Mouse (Mus musculus) 3T3-L1 (cell line): Measurements from ENCODE around the gene Mink1.

Experiments
- DNase-seq: peaks from one replicate; pipeline ENCODE4 v3.0.0-alpha.2; 2015; ENCODE audit warnings: low read depth, low spot score

The Mink1 gene

GRCm38 (mm10) chr11:70594253-70594989 lies 31.7 kb downstream of the Mink1 start:
- DNase-seq = no peak

DNA sequence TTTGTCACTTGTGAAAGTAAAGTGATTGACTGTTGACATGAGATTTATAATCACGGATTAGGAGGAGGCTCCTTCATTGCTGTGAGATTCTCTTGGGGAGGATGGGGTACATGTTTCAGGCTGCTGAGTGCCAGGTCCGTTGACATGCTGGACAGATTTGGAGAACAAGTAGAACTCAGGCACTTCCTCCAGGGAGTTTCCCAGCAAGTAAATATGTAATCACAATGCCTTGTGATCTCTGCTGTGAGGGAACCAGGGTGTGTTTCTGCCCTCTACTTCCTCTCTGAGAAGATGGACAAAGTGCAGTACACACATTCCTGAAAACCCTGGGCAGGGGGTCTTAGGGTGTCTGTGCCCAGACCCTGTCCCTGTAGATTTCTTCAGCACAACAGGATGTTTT lies 33.0 kb downstream of the Mink1 start:
- no peak for DNase-seq

DNA sequence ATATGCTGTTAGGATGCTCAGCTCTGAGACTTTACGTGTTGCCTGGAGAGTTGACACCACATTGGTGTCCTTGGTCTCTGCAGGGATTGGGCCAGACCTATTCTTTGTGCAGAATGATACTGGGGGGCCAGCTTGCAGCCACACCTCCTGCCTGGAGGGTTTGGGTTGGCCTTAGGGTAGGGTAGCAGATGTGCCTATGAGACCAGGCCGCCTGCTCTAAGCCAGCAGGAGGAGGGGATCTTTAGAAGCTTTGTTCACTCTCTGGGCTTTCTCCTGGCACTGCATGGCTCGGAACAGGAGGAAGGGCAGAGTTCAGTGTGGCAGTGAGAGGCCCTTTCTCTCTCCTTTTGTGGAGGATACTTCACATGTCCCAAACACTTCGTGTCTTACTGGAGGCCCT lies 33.4 kb downstream of the Mink1 start:
- no peak for DNase-seq

GRCm38 (mm10) chr11:70597301-70597700 lies 34.6 kb downstream of the Mink1 start:
- DNase-seq = no peak

GRCm38 (mm10) chr11:70598451-70598953 lies 35.8 kb downstream of the Mink1 start:
- no peak for DNase-seq

- peak; percentile 84 for DNase-seq
Measured at GRCm38 (mm10) chr11:70605024-70605566, 42.4 kb downstream of the Mink1 start.

- DNase-seq = no peak
Measured at GRCm38 (mm10) chr11:70606717-70607116, 44.0 kb downstream of the Mink1 start.

DNA sequence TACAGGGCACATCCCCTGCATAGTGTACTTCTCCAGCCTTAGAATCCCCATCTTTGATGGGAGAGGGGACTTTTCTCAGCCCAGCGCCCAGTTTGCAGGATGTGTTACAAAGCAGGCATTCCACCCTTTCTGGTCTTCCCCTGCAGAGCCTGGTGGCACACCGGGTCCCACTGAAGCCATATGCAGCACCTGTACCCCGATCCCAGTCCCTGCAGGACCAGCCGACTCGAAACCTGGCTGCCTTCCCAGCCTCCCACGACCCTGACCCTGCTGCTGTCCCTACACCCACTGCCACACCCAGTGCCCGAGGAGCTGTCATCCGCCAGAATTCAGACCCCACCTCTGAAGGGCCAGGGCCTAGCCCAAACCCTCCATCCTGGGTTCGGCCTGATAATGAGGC lies 44.9 kb downstream of the Mink1 start:
- DNase-seq = no peak

GRCm38 (mm10) chr11:70608381-70609066 lies 45.8 kb downstream of the Mink1 start:
- no peak for DNase-seq

- peak; percentile 40 for DNase-seq
Measured at GRCm38 (mm10) chr11:70610752-70611151, 48.1 kb downstream of the Mink1 start.

DNA sequence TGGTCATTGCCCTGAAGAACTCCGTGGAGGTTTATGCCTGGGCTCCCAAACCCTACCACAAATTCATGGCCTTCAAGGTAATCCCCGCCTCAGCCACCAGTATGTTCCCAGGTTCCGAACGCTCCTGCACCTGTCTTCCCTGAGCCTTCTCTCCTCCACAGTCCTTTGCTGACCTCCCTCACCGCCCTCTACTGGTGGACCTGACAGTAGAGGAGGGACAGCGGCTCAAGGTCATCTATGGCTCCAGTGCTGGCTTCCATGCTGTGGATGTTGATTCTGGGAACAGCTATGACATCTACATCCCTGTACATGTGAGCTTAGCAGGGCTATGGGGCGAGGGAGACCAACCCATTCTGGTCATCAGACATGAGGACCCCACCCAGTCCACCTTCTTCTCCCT lies 49.8 kb downstream of the Mink1 start:
- DNase-seq = no peak

DNA sequence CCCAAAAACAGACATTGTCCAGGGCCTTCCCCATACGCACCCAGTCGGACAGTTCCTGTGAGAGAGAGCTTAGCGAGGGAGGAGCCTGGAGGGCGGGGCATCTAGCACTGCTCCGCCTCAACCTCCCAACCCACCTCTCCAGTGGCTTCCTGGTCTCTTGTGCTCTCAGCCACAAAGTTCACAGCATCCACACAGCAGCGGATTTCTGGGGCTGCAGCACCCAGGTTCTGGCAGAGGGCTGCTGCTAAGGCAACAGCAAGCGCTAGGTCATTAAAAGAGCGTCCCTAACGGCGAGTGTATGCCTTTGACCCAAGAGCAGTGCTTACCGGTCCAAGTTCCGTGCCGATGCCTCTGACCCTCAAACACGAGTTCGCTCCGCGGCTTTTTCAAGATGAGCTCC lies 52.4 kb downstream of the Mink1 start:
- DNase-seq = no peak

- DNase-seq = no peak
Measured at GRCm38 (mm10) chr11:70615516-70616093, 52.9 kb downstream of the Mink1 start, which contains the start of gene 4930544D05Rik. Gene 4930544D05Rik (plus strand): TSS chr11:70615848.

DNA sequence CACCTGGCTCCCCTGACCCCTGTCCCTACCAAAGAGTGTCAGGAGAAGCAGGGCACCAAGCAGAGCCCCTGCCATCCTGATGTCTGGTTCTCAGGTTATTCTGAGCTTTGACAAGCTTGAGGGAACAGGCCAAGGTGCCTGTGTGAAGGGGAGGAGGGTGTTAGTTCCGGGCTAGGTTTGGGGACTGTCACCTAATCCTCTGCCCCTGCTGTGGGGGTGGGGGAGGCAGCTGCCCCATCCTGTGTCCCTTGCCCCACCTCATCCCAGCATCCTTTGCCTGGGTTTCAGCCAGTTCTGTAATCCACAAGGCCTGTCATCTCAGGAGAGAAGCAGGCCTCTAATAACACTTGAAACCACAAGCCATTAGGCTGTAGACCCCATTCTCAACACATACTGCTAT lies 56.4 kb downstream of the Mink1 start, which contains the start of gene Chrne:
Gene Chrne (minus strand): TSS at position 116 of the 400 bp plus-strand sequence.
- DNase-seq = no peak

GRCm38 (mm10) chr11:70621972-70622814 lies 59.5 kb downstream of the Mink1 start:
- peak; percentile 19 for DNase-seq

DNA sequence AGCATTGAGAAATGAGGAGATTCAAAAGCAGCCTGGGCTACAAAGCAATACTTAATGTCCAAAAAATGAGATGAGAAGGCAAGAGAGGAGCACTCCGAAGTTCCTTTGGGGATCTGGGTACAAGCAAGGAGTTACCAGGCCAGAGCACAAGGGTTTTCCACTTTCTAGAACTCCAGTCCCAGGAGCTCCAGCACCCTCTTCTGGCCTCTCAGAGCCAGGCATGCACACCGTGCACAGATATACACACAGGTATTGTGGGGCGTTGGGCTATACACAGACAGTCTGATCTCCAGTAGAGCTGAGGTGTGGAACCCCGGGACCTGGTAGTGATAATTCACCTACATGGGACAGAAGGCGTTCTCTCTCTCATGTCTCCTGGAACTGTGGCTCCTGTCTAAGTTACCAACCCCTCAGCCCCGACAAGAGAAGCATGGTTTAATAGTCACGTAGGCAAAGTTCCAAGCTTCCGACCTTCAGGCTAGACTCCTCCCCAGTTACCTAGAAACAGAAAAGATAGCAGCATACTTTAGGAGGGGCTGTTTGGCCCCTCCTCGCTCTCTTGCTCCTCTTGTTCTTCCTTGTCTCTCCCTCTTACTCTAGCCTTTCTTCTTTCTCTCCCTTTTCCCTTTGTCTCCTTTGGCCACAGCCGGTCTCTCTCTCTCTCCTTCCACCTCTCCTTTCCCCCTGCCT lies 60.5 kb downstream of the Mink1 start:
- peak; percentile 42 for DNase-seq

GRCm38 (mm10) chr11:70625473-70625872 lies 62.8 kb downstream of the Mink1 start:
- DNase-seq = peak; percentile 73

GRCm38 (mm10) chr11:70626877-70627276 lies 64.2 kb downstream of the Mink1 start:
- no peak for DNase-seq

DNA sequence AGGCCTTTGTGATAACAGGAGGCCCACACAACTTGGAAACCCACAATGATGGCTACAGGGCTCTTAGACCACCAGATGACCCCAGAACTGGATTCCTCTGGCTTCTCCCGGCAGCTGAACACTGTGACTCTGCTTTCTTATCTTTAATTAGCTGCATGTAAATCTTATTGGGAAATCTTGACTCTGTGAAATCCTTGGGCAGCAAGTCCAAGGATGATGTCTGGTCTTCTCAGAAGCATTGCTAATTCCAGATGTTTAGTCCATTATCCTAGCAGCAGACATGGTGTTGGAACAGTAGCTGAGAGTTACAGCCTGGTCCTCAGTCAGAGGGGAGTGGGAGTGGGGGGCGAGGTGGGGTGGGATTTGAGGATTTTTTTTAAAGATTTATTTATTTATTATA lies 65.8 kb downstream of the Mink1 start:
- no peak for DNase-seq

GRCm38 (mm10) chr11:70629557-70629956 lies 66.9 kb downstream of the Mink1 start:
- DNase-seq = peak; percentile 80

GRCm38 (mm10) chr11:70630129-70630528 lies 67.4 kb downstream of the Mink1 start:
- no peak for DNase-seq
